Mouse (Mus musculus): Measurements from ENCODE around the gene Bach1. TPM values are rescaled to one million over a fixed set of nuclear protein-coding genes. Genes with fewer than 3 reads are reported as not detected.

Bach1 gene
- total RNA-seq, 2 experiments from 2014 or later: 11.9 to 12.8 TPM

DNA sequence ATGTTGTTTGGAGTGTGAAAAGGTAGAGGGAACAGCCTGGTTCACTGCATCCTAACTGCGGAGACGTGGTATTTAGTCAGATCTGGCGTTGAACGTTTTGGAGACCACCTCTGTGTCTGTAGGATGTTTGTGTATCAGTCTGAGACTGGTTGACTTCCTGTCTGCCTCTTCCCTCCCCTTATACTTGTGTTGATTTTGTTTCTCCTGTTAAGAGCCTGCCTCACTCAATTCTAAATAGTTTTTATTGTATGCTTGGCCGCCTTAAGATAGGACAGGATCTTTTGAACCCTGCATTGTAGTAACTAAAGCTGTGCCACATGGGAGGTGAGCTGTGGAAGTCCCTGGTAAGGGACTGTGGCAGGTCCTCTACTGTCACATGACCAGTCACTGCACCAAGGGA is 10.4 kb downstream of the Bach1 start:
- DNase-seq (ENCODE audit: extremely low spot score in 1 of 2, low spot score in 1 of 2): no peak

DNA sequence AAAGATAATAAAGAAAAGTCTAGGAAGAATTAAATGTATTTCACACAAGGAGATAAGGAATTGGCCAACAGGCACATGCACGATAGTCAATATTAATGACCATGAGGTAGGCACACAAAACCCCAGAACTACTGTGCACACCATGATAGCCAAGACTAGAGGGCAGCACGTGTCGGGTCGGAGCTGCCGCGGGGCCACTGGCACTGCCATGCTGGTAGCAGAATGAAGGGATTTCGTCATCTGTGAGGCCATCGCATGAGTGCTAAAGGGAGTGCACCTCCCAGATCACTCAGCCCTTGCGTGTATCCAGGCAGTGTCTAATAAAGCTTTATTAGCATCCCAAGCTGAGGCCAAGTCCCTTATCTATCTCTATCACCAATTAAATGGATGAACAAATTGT is 11.2 kb downstream of the Bach1 start:
- DNase-seq (ENCODE audit: extremely low spot score in 1 of 2, low spot score in 1 of 2): no peak

DNA sequence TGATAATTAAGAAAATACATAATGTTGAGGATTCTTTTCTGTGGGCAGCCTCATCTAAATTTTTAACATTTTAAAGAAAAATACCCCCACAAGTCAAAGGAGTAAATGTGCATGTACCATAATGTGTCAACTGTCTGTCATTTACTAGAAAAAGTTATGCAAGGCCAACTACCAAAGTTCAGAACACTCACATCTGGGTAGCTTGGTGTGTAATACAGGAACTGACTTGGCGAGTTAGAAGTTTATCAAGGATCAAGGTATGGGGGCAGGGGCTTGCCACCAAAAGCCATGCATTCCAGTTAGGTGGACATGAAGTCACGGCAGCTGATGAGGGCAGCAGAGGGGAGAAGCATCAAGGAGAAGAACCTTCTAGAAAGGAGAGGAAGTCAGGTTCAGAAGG is 13.2 kb downstream of the Bach1 start:
- no peak for DNase-seq (ENCODE audit: extremely low spot score in 1 of 2, low spot score in 1 of 2)

DNA sequence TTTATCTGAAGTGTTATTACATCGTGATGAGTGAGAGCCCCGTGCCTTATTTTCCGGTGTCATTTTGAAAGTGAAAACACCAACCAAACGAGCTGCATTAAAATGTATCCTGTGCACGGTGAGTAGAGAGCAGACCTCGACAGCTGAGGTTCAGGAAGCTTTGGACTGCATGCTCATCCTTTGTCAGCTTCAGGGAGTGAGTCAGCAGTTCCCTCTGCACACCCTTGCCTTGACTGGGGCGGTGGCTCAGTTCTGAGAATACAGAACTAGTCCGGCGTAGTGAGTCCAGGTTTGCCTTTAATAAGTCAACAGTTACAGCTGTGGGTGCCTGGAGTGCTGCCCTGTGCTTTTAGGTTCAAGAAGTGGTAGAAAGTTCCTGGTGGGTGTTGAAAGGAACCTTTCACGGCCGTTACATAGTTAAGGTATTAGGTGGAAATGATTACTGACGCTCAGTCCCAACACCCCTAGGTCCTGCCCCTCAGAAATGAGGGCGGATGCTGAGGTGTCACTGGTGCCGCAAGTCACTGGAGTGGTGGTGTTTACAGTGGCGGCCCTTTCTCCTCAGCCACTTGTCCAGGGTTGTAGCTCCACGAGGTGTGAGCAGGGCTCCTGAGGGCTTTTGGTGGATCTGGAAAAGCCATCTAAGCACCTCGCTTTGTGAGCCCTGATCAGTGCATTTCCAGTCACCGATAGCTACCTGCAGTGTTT is 14.4 kb downstream of the Bach1 start:
- no peak for DNase-seq (ENCODE audit: extremely low spot score in 1 of 2, low spot score in 1 of 2)

DNA sequence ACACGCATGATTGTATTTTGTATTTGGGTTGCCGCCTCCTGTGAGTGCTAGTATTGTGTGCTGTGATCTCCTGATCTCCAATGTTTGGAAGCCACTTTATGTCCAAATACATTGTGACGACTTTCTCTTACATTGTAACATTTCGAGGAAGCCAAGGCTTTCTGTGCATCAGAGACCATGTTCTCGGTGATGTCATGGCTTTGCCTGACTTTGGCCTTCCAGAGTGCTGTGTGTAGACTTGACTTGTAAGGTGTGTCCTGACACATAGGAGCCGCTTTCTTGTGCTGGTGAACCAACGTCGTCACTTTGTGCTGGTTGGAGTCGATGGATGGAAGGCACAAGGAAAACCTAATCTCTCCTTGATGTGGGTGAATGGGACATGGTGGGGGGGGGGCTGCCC is 15.8 kb downstream of the Bach1 start:
- DNase-seq (ENCODE audit: extremely low spot score in 1 of 2, low spot score in 1 of 2): no peak

DNA sequence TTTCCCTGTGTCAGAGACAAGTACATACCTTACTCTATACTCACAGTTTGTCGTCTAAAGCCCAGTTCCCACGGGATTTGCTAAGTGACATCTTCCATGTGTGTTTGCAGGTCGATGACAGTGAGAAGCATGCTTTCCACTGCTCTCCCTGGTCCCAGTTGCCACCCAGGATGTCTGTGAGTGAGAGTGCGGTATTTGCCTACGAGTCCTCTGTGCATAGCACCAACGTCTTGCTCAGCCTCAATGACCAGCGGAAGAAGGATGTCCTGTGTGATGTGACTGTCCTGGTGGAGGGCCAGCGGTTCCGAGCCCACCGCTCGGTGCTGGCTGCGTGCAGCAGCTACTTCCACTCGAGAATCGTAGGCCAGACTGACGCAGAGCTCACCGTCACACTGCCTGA is 16.5 kb downstream of the Bach1 start:
- no peak for DNase-seq (ENCODE audit: extremely low spot score in 1 of 2, low spot score in 1 of 2)

DNA sequence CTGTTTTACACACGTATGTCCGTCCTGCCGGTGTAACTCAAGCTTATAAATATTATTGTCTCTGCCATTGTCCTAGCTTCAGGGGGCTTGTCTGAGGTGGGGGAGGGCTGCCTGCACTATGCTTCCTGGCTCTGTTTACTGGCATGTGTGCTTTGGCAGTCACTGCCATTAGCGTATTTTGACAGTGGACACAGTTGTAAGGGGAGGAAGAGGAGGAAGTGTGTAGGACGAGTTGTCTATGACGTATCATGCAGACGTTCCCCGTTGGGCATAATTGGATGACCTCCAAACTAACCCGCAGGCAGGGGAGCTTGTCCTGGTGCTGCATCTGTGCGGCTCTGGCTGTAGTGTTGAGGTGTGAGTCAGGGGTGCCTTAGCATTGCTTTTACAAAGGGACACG is 17.5 kb downstream of the Bach1 start:
- no peak for DNase-seq (ENCODE audit: extremely low spot score in 1 of 2, low spot score in 1 of 2)

DNA sequence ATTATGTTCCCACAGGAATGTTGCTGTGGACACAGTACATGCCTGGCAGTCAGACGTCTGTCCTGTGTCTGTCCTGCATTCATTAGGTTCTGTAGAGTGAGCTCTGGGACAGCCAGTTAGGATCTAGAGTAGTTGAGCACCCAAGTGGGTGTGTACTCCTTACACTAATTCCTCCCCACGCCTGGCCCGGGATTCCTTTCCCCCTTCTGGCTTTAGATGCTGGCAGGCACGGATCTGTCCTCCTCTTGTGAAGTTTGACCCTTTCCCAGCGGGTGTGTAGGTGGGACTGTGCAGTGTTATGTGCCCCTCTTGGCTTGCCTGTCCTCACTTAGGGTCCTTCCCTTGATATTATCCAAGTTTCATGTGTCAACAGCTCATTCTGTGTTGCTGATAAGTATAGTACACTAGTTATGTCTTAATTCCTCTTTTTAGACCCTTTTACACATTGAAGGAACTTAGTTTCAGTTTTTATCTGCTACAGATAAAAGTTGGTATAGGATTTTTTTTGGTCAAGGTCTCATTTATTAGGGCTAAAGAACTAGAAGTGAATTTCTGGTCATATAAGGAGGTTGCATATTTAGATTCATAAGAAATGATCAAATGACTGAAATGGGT is 18.4 kb downstream of the Bach1 start:
- DNase-seq (ENCODE audit: extremely low spot score in 1 of 2, low spot score in 1 of 2): no peak

DNA sequence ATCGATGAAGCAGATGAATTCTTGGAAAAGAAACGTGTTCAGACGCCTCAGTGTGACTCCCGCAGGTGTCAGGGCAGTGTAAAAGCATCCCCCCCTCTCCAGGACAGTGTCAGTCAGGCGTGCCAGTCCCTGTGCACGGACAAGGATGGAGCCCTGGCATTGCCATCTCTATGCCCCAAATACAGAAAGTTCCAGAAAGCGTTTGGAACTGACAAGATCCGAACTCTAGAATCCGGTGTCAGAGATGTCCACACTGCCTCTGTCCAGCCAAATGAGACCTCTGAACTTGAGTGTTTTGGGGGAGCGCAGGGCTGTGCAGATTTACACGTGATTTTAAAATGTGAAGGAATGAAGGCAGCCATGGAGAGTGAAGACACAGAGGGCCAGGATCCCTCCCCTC is 20.3 kb downstream of the Bach1 start:
- DNase-seq (ENCODE audit: extremely low spot score in 1 of 2, low spot score in 1 of 2): no peak

DNA sequence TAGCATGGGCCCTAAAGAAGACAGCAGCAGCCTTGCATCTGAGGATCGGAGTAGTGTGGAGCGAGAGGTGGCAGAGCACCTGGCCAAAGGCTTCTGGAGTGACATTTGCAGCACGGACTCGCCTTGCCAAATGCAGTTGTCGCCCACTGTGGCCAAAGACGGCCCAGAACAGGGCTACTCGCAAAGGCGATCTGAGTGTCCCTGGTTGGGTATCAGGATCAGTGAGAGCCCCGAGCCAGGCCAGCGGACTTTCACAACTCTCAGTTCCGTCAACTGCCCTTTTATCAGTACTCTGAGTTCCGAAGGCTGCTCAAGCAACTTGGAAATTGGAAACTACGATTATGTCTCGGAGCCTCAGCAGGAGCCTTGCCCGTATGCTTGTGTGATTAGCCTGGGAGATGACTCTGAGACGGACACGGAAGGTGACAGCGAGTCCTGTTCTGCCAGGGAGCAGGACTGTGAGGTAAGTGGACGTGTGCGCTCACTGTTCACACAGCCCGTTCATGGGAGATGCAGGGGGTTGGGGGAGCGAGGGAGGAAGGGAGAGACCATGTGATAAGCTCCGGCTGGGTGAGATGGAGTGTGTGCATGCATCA is 21.0 kb downstream of the Bach1 start:
- DNase-seq (ENCODE audit: extremely low spot score in 1 of 2, low spot score in 1 of 2): no peak

DNA sequence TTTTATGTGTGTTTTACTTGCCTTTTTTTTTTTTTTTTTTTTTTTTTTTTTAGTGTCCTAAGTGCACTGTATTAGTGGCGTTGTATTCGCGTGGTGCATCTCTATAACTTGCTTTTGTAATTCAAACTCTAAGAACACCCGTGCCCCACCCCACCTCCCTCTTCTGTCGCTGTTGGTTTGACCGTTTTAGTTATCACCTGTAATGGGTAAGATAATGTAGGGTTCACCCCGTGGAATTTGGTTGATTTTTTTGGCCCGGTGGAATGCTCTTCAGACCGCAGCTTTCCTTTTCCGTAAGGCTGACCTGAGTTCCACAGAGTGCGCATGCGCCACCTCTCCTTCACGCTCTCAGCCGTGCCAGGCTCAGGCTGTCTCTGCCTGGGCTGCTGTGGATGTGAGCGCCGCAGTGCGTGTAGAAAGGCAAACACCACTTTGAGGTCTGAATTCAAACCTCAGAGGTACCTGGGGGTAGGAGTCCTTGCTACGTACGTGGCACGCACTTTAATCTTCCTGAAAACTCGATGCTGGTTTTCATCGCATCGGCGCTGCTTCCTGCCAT is 22.2 kb downstream of the Bach1 start:
- no peak for DNase-seq (ENCODE audit: extremely low spot score in 1 of 2, low spot score in 1 of 2)

DNA sequence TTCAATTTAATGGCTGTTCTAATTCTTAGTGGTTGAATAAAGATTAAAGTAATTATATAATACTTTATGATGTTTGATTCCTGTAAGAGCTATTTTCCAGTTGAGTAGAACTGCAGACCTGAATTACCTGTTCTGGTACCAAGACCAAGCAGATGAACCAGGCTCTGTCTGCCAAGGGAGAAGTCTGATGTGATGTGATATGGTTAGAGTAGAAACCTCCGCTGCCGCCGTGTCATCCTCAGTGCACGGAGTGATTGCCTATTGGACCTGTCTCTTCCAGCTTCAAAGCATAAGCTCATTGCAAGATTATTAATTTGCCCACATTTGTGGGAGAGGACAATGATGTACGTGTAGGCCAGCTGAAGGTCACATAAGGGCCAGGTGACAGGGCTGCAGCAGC is 24.1 kb downstream of the Bach1 start:
- DNase-seq (ENCODE audit: extremely low spot score in 1 of 2, low spot score in 1 of 2): no peak

DNA sequence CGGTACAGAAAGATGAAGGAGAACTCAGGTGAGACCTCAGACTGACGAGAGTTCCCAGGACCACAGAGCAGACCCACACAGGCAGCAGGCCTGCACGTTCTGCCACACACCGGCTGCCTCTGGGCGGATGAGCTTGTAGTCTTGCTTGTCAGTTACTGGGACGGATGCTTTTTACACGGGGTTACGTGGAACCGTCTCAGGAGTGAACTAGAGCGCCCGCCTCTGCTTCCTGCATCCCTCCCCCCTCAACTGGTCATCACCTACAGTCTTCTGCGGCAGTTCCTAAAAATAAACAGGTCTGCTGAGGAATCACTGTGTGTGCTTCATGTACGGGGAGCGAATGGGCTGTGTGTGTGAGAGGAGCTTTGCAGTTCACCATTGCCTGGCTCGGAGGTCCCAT is 24.7 kb downstream of the Bach1 start:
- no peak for DNase-seq (ENCODE audit: extremely low spot score in 1 of 2, low spot score in 1 of 2)

DNA sequence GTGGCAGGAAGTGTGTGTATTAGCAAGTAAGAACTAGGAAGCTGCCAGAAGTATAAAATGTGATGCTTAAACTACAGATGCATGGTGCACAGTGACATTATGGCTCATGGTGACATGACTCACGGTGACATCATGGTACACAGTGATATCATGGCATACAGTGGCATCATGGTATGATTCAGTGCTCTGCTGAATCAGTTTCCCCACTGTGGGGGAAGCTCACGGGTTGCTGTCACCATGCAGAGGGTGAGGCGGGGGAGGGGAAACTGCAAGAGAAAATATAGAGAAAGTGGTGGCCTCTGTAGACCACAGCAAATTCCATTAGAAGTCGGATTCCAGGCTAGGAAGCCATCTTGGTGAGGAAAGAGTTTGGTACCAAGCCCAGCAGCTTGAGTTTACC is 26.1 kb downstream of the Bach1 start:
- no peak for DNase-seq (ENCODE audit: extremely low spot score in 1 of 2, low spot score in 1 of 2)

DNA sequence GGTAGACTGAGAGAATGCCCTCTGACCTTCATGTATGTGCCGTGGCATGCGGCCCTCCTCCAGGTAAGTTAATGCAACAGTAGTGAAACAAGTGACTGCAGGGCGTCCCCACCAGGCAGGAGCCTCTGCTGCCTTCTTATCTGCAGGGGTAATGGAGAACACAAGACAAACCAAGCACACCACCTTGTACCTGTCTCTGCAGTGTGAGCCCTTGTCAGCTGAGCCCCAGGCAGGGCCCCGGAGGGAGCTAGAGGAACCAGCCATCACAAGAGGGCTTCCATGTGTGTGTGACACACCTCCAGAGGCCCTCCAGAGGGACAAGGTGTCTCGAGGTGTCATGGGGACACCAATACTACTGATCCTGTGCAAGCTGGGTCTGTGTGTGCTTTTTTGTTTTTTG is 26.5 kb downstream of the Bach1 start:
- no peak for DNase-seq (ENCODE audit: extremely low spot score in 1 of 2, low spot score in 1 of 2)

DNA sequence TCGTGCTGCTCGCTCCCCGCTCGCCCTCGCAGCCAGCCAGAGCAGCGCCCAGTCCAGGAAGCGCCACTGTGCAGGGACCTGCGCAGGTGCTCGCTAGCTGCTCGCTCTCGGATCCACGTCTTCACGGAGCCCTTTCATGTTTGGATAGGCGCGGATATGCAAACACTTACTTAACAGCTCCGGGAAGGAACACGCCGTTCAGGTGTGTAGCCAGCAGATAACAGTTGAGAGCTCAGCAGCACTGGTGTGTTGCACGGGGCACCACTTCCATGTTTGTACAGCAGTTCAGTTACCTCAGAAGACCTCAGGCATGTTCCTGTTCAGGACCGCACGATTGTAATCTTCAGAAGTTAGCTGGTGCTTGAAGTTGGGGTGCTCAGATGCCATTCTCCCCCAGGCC is 27.2 kb downstream of the Bach1 start:
- DNase-seq (ENCODE audit: extremely low spot score in 1 of 2, low spot score in 1 of 2): no peak

DNA sequence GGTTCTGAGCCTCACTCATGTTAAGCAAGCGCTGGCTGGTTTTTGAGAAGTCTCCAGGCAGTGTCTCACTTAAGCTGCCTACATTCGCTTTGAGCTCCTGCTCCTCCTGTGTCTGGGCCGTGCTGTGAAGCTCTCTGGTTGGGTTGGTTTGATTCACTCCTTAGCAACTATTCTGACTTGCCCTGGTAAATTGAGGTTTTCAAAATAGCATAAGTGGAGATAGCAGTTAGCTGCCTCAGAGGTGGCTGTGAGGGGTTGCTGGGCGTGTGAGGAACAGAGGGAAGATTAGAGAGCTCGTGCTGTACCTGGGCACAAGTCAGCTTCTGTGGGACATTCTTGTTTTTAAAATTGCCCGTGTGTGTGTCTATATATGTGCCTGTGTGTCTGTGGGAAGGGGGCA is 27.6 kb downstream of the Bach1 start:
- DNase-seq (ENCODE audit: extremely low spot score in 1 of 2, low spot score in 1 of 2): no peak

DNA sequence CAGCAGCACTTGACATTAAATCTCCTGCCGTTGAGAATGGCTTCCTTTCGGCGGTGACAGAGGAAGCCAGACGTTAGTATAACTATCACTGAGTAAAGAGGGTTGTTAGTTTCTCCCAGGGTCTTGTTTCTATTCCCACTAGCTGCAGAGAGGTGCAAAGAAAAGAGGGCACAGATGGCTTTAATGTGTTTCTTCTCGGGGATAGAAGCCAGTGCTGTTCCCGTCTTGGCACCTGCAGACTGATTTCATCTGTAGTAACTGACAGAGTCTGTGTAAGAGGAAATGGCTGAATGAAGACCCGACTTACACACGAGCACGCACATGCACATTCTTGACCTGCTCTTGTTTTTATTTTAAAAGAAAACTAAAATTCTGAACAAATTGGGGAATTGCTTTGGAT is 28.5 kb downstream of the Bach1 start:
- DNase-seq (ENCODE audit: extremely low spot score in 1 of 2, low spot score in 1 of 2): no peak

DNA sequence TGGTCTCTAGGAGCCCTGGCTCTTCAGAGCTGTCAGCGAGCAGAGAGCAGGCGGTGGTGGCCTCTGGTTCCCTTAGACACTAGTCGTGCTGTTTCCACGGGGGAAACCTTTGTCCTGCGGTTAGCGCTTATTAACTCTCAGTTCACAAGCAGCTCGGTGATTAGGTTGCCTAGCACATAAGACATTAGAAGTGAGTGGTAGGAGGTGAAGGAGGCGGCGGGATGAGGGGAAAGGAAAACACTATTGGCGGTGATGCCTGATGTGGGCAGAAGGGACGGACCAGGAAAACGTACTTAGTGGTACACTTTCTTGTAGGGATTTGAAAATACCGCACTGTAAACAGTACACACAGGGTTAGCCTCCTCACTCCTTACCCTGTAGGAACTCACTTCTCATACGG is 29.2 kb downstream of the Bach1 start:
- DNase-seq (ENCODE audit: extremely low spot score in 1 of 2, low spot score in 1 of 2): no peak

DNA sequence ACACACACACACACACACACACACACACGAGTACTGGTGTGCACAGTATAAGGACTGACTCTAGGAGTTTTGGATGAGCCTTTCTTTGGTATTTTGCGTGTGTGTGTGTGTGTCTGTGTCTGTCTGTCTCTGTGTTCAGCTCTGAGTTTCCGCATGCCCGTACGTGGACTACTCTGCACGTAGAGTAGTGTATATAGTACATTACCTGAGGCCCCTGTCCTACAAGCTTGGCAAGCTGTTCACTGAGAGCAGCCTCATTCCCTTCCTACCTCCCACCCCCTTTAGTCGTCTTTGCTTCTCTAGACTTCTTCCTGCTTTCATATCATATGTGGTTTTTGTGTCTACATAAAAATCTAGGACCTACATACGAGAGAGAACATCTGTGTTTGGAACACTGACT is 30.0 kb downstream of the Bach1 start:
- DNase-seq (ENCODE audit: extremely low spot score in 1 of 2, low spot score in 1 of 2): no peak

DNA sequence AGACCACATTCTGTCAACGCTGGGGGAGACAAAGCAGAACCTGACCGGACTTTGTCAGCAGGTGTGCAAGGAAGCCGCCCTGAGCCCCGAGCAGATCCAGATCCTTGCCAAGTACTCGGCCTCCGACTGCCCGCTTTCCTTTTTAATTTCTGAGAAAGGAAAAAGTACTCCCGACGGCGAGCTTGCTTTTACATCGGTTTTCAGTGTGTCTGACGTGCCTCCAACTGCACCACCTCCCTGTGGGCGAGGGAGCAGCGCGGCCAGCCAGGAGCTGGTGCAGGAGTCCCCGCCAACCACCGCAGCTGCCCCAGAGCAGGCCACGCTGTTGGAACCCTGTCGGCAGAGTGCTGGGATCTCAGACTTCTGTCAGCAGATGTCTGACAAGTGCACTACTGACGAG is 30.7 kb downstream of the Bach1 start:
- no peak for DNase-seq (ENCODE audit: extremely low spot score in 1 of 2, low spot score in 1 of 2)

DNA sequence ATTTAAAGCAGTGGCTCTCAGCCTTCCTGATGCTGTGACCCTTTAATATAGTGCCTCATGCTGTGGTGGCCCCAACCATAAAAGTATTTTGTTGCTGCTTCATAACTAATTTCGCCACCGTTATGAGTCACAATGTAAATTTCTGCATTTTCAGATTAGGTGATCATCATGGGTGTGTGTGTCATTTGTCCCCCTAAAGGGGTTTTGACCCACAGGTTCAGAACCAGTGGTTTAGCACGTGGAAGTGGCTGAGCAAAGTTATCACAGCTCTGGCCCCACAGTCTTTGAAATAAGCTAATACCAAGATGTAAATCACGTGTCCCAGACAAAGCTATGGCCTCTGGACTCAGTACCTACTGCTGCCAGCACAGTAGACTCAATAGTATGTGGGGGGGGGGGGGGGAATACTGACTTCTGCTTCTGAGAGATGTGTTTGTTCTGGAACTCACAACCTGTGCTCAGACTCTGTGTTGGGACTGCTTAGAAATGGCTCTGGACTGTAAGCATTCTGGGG is 36.2 kb downstream of the Bach1 start:
- DNase-seq (ENCODE audit: extremely low spot score in 1 of 2, low spot score in 1 of 2): no peak

Measured in layer of hippocampus, postnatal 25 days (tissue).